Mouse (Mus musculus): ENCODE results near the gene Tut1. TPM values are rescaled to one million over a fixed set of nuclear protein-coding genes. Genes with fewer than 3 reads are reported as not detected.

The Tut1 gene
- polyA plus RNA-seq, 1 experiment from 2014 or later, result 24.6 TPM

- ChIA-PET POLR2A (interaction anchor here (1.6 to 2.0 kb wide), 2 partner anchors 9 to 11 kb away, joined by 6 to 16 read pairs; no protein-coding TSS in a partner anchor), CTCF (interaction anchor here (1.2 to 1.3 kb wide), 2 partner anchors 11 kb away, joined by 4 to 5 read pairs; partner anchors contain the start of gene Tut1)
- peak; percentile 40 for ATAC-seq
- no peak for DNase-seq (ENCODE audit: low read depth, low spot score)
- no peak for TF ChIP-seq CTCF (IDR thresholded peaks at IDR 0.05)
- in situ Hi-C loops (cut with MboI; ENCODE audit: low pct_unique_long_range_greater_than_20kb), result no loop called here
- no peaks in the 10 kb centered on the region for H3K27me3 ChIP-seq
Observed at GRCm38 (mm10) chr19:8942276-8942964, 11.2 kb upstream of the Tut1 start.

- in situ Hi-C loops (cut with MboI; ENCODE audit: low pct_unique_long_range_greater_than_20kb), result no loop called here
- DNase-seq (ENCODE audit: low read depth, low spot score), result no peak
- ChIA-PET CTCF (interaction anchor here (1.0 to 1.2 kb wide), 2 partner anchors 8 to 10 kb away, joined by 3 to 5 read pairs; partner anchors contain the start of gene Tut1), POLR2A (interaction anchor here (0.6 to 0.8 kb wide), 4 partner anchors 19 to 115 kb away, joined by 4 to 8 read pairs (median 6); no protein-coding TSS in a partner anchor)
- ATAC-seq, result no peak
- H3K27me3 ChIP-seq, result no peaks in the 10 kb centered on the region
- TF ChIP-seq CTCF (IDR thresholded peaks at IDR 0.05), result no peak
Observed at GRCm38 (mm10) chr19:8943047-8943446, 10.6 kb upstream of the Tut1 start.

GRCm38 (mm10) chr19:8944062-8944461, 9.6 kb upstream of the Tut1 start:
- DNase-seq (ENCODE audit: low read depth, low spot score) (no peak), ATAC-seq (no peak)
- H3K27me3 ChIP-seq, result no peaks in the 10 kb centered on the region
- POLR2A ChIA-PET, result interaction anchor here (0.6 to 1.0 kb wide), 4 partner anchors 18 to 1028 kb away, joined by 3 to 5 read pairs (median 4); no protein-coding TSS in a partner anchor
- TF ChIP-seq CTCF (IDR thresholded peaks at IDR 0.05), result no peak
- in situ Hi-C loops (cut with MboI; ENCODE audit: low pct_unique_long_range_greater_than_20kb), result no loop called here
- CTCF ChIA-PET, result interaction anchor here (1.0 kb wide), 1 partner anchor 9 kb away, joined by 3 read pairs; no protein-coding TSS in a partner anchor

GRCm38 (mm10) chr19:8944750-8945149, 8.9 kb upstream of the Tut1 start:
- no peak for ATAC-seq
- no peak for DNase-seq (ENCODE audit: low read depth, low spot score)
- in situ Hi-C loops (cut with MboI; ENCODE audit: low pct_unique_long_range_greater_than_20kb), result no loop called here
- no peaks in the 10 kb centered on the region for H3K27me3 ChIP-seq
- no peak for TF ChIP-seq CTCF (IDR thresholded peaks at IDR 0.05)
- CTCF ChIA-PET, result interaction anchor here (0.9 to 1.6 kb wide), 2 partner anchors 33 to 50 kb away, joined by 3 read pairs; no protein-coding TSS in a partner anchor
- POLR2A ChIA-PET, result interaction anchor here (0.6 kb wide), 1 partner anchor 51 kb away, joined by 4 read pairs; no protein-coding TSS in a partner anchor

- in situ Hi-C loops (cut with MboI; ENCODE audit: low pct_unique_long_range_greater_than_20kb), result no loop called here
- DNase-seq (ENCODE audit: low read depth, low spot score), result no peak
- TF ChIP-seq CTCF (IDR thresholded peaks at IDR 0.05), result no peak
- ChIA-PET CTCF (interaction anchor here (0.9 to 1.6 kb wide), 2 partner anchors 32 to 51 kb away, joined by 3 read pairs; no protein-coding TSS in a partner anchor), POLR2A (interaction anchor here (0.6 to 0.7 kb wide), 2 partner anchors 51 to 121 kb away, joined by 3 to 4 read pairs; no protein-coding TSS in a partner anchor)
- no peak for ATAC-seq
- no peaks in the 10 kb centered on the region for H3K27me3 ChIP-seq
Observed at GRCm38 (mm10) chr19:8945251-8945650, 8.4 kb upstream of the Tut1 start.

GRCm38 (mm10) chr19:8946929-8947328, 6.7 kb upstream of the Tut1 start:
- DNase-seq (ENCODE audit: low read depth, low spot score) (no peak), ATAC-seq (no peak)
- in situ Hi-C loops (cut with MboI; ENCODE audit: low pct_unique_long_range_greater_than_20kb), result no loop called here
- ChIA-PET CTCF (no interaction called here), POLR2A (interaction anchor here (0.6 to 0.7 kb wide), 2 partner anchors 66 to 189 kb away, joined by 3 read pairs; no protein-coding TSS in a partner anchor)
- TF ChIP-seq CTCF (IDR thresholded peaks at IDR 0.05), result no peak
- no peaks in the 10 kb centered on the region for H3K27me3 ChIP-seq

- in situ Hi-C loops (cut with MboI; ENCODE audit: low pct_unique_long_range_greater_than_20kb), result no loop called here
- DNase-seq (ENCODE audit: low read depth, low spot score) (no peak), ATAC-seq (no peak)
- no peaks in the 10 kb centered on the region for H3K27me3 ChIP-seq
- POLR2A ChIA-PET, result interaction anchor here (1.1 to 1.5 kb wide), 2 partner anchors 8 to 61 kb away, joined by 5 to 6 read pairs; partner anchors contain the start of gene Mta2
- CTCF ChIA-PET, result interaction anchor here (1.1 kb wide), 1 partner anchor 11 kb away, joined by 4 read pairs; no protein-coding TSS in a partner anchor
- no peak for TF ChIP-seq CTCF (IDR thresholded peaks at IDR 0.05)
Observed at GRCm38 (mm10) chr19:8950190-8950589, 3.5 kb upstream of the Tut1 start.

- CTCF ChIA-PET, result interaction anchor here (1.0 to 1.4 kb wide), 6 partner anchors 9 to 144 kb away, joined by 3 to 4 read pairs (median 3); no protein-coding TSS in a partner anchor
- in situ Hi-C loops (cut with MboI; ENCODE audit: low pct_unique_long_range_greater_than_20kb), result no loop called here
- no peaks in the 10 kb centered on the region for H3K27me3 ChIP-seq
- POLR2A ChIA-PET, result interaction anchor here (0.6 to 1.3 kb wide), 4 partner anchors 11 to 74 kb away, joined by 3 to 4 read pairs (median 4); no protein-coding TSS in a partner anchor
- ATAC-seq, result no peak
- no peak for TF ChIP-seq CTCF (IDR thresholded peaks at IDR 0.05)
- no peak for DNase-seq (ENCODE audit: low read depth, low spot score)
Observed at GRCm38 (mm10) chr19:8952241-8952640, 1.4 kb upstream of the Tut1 start.

GRCm38 (mm10) chr19:8954171-8954570, 524 bp downstream of the Tut1 start:
- ATAC-seq (no peak), DNase-seq (ENCODE audit: low read depth, low spot score) (no peak)
- ChIA-PET CTCF (interaction anchor here (1.2 kb wide), 1 partner anchor 105 kb away, joined by 3 read pairs; no protein-coding TSS in a partner anchor), POLR2A (no interaction called here)
- no peak for TF ChIP-seq CTCF (IDR thresholded peaks at IDR 0.05)
- in situ Hi-C loops (cut with MboI; ENCODE audit: low pct_unique_long_range_greater_than_20kb), result no loop called here
- H3K27me3 ChIP-seq, result no peaks in the 10 kb centered on the region

GRCm38 (mm10) chr19:8962256-8962655, 8.6 kb downstream of the Tut1 start:
- POLR2A ChIA-PET, result interaction anchor here (1.1 to 1.3 kb wide), 2 partner anchors 9 to 19 kb away, joined by 3 to 4 read pairs; no protein-coding TSS in a partner anchor
- CTCF ChIA-PET, result interaction anchor here (1.2 kb wide), 1 partner anchor 120 kb away, joined by 3 read pairs; no protein-coding TSS in a partner anchor
- ATAC-seq (no peak), DNase-seq (ENCODE audit: low read depth, low spot score) (no peak)
- in situ Hi-C loops (cut with MboI; ENCODE audit: low pct_unique_long_range_greater_than_20kb), result no loop called here
- no peaks in the 10 kb centered on the region for H3K27me3 ChIP-seq
- no peak for TF ChIP-seq CTCF (IDR thresholded peaks at IDR 0.05)

Data from Patski (cell line).